Mouse (Mus musculus): Measurements from ENCODE around the gene Cntnap4.
A peak's percentile ranks its signal among the peaks of the same experiment; 100 is the strongest.
"Not testable (repeated sequence)": the region's sequence is repeated elsewhere in the genome, so short reads cannot be mapped to it uniquely, and the experiment has no call there.

Cntnap4 gene

GRCm38 (mm10) chr8:112730583-112731432, 161.0 kb downstream of the Cntnap4 start:
- no peak for DNase-seq

- DNase-seq, result peak in 1 of 2 experiments; percentile 23
These were observed 165.7 kb downstream of the Cntnap4 start for GRCm38 (mm10) chr8:112735575-112735974.

- DNase-seq, result peak; percentile 56 to 63
These were observed 173.5 kb downstream of the Cntnap4 start for GRCm38 (mm10) chr8:112743331-112743730.

DNA sequence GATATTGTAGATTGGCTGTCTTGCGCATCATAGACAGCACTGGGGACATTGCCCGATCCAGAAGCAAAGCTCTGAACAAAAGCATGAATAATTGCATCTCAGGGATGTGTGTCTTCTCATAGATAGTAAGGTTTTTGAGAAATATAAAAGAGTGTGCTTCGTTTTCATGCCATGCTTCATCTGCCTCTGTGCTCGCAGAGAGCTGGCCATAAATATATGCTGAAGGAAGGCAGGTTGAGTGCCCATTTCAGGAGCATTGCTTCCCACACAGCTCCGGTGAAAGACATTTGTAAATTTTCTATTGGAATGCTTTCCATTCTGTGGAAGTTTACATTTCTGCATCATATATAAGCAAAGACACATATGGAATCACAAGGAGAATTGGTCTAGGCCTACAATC, 177.5 kb downstream of the Cntnap4 start:
- DNase-seq, result no peak

GRCm38 (mm10) chr8:112755171-112755570, 185.3 kb downstream of the Cntnap4 start:
- no peak for DNase-seq

GRCm38 (mm10) chr8:112803058-112803457, 233.2 kb downstream of the Cntnap4 start:
- peak in 1 of 2 experiments; percentile 3 for DNase-seq

GRCm38 (mm10) chr8:112809382-112809781, 239.5 kb downstream of the Cntnap4 start:
- no peak for DNase-seq

- DNase-seq, result no peak
These were observed 271.2 kb downstream of the Cntnap4 start for GRCm38 (mm10) chr8:112841057-112841456.

GRCm38 (mm10) chr8:112849541-112849940, 279.7 kb downstream of the Cntnap4 start:
- DNase-seq, result not testable (repeated sequence)

DNA sequence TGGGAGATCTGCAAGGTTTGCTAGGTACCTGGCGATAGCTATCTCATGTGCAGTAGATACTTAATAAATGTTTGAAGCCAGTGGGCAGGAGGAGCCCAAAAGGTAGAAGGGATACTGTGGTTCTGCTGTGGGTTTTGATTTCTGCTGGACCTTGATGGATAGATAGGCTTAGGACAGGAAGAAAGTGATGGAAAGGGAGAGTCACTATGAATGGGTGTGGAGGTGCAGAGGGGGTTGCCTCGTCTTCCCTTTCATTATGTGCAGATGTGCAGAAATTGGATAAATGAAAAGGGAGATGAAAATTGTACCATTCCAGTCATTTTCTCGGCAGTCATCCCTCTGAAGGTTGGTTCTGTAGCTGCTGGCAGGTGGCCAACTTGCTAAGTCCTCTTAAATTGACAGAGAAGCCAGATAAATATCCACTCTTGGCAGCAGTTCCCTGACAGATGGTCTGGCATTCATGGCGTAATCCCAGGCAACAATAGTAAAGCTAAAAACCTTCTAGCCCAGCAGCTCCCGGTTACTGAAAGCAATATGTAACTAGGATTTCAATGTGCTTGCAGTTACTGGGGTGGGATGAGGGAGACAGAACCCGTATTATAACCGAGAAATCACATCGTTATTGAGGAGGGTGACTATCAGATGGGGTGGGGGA, 336.7 kb downstream of the Cntnap4 start:
- no peak for DNase-seq

- DNase-seq, result peak in 1 of 2 experiments; percentile 22
These were observed 339.7 kb downstream of the Cntnap4 start for GRCm38 (mm10) chr8:112909527-112909926.

- no peak for DNase-seq
These were observed 341.6 kb downstream of the Cntnap4 start for GRCm38 (mm10) chr8:112911422-112911821.

- DNase-seq, result no peak
These were observed 352.3 kb downstream of the Cntnap4 start for GRCm38 (mm10) chr8:112922151-112922550.

- no peak for DNase-seq
These were observed 352.9 kb downstream of the Cntnap4 start for GRCm38 (mm10) chr8:112922789-112923188.

Data from kidney, adult 8-10 months (tissue).